Mouse (Mus musculus): ENCODE results near the gene D630045J12Rik. TPM values are rescaled to one million over a fixed set of nuclear protein-coding genes. Genes with fewer than 3 reads are reported as not detected.

D630045J12Rik gene
- total and polyA plus RNA-seq, 3 experiments = 2.5 to 6.2 TPM; not detected in 1

- TF ChIP-seq CHD2 (IDR thresholded peaks at IDR 0.05; ENCODE audit: low read length) (no peak), NELFE (IDR thresholded peaks at IDR 0.05; ENCODE audit: low read depth, low read length) (no peak), KAT2A (conservative IDR thresholded peaks at IDR 0.05; ENCODE audit: low read depth, low read length) (no peak), CHD1 (IDR thresholded peaks at IDR 0.05; ENCODE audit: low read depth, low read length) (no peak), TCF12 (IDR thresholded peaks at IDR 0.05; ENCODE audit: low read depth, low read length) (no peak), GABPA (IDR thresholded peaks at IDR 0.05; ENCODE audit: low read depth, low read length) (no peak), TAL1 (IDR thresholded peaks at IDR 0.05; ENCODE audit: low read length) (no peak), UBTF (IDR thresholded peaks at IDR 0.05; ENCODE audit: borderline replicate concordance, insufficient read depth, low read depth, low read length) (no peak), ZC3H11A (IDR thresholded peaks at IDR 0.05; ENCODE audit: low read depth, low read length) (no peak), BHLHE40 (IDR thresholded peaks at IDR 0.05; ENCODE audit: borderline replicate concordance, low read depth, low read length) (no peak), MEF2A (IDR thresholded peaks at IDR 0.05; ENCODE audit: extremely low read depth, insufficient replicate concordance, low read depth, low read length, poor library complexity, severe bottlenecking) (no peak), HCFC1 (IDR thresholded peaks at IDR 0.05; ENCODE audit: low read depth, low read length) (no peak), RAD21 (IDR thresholded peaks at IDR 0.05; ENCODE audit: low read depth, low read length) (no peak), POLR2AphosphoS2 (IDR thresholded peaks at IDR 0.05; ENCODE audit: low read length) (no peak), MAX (IDR thresholded peaks at IDR 0.05; ENCODE audit: low read length) (no peak), MAFK (IDR thresholded peaks at IDR 0.05; ENCODE audit: borderline replicate concordance, low read depth, low read length) (no peak), USF2 (IDR thresholded peaks at IDR 0.05; ENCODE audit: borderline replicate concordance in 1 of 2, insufficient read depth in 1 of 2, low read depth in 1 of 2, low read length in 2 of 2) (no peak), ZKSCAN1 (IDR thresholded peaks at IDR 0.05; ENCODE audit: low read depth, low read length) (no peak)
- no peaks in the 10 kb centered on the region for H3K9me3 ChIP-seq (replicated peaks; ENCODE audit: insufficient read depth, low read length)
These were observed 113.4 kb downstream of the D630045J12Rik start for GRCm38 (mm10) chr6:38140402-38140801.

GRCm38 (mm10) chr6:38139086-38139485 lies 114.7 kb downstream of the D630045J12Rik start:
- Histone ChIP-seq H3K27ac (ENCODE audit: control insufficient read depth, low read depth, low read length) (no peak overlapping the region), H3K9ac (ENCODE audit: control insufficient read depth, low read depth, low read length, poor library complexity, severe bottlenecking) (no peak overlapping the region), H3K27me3 (ENCODE audit: control insufficient read depth in 1 of 2, insufficient read depth in 2 of 2, low read length in 2 of 2) (no peaks in the 10 kb centered on the region), H3K79me2 (ENCODE audit: control insufficient read depth, insufficient read depth, low read length, poor library complexity) (no peaks in the 10 kb centered on the region), H3K4me1 (ENCODE audit: control insufficient read depth in 1 of 2, insufficient read depth in 2 of 2, low read length in 2 of 2) (no peaks in the 10 kb centered on the region), H3K9me3 (replicated peaks; ENCODE audit: insufficient read depth, low read length) (no peaks in the 10 kb centered on the region), H3K36me3 (ENCODE audit: control insufficient read depth in 1 of 2, insufficient read depth in 2 of 2, low read length in 2 of 2) (no peaks in the 10 kb centered on the region), H3K4me3 (ENCODE audit: control insufficient read depth in 1 of 2, insufficient read depth in 1 of 2, low read depth in 2 of 2, low read length in 2 of 2) (no peak overlapping the region)
- TF ChIP-seq HCFC1 (IDR thresholded peaks at IDR 0.05; ENCODE audit: low read depth, low read length) = no peak
- TF ChIP-seq POLR2AphosphoS2 (IDR thresholded peaks at IDR 0.05; ENCODE audit: low read length) = no peak
- TF ChIP-seq GATA1 (IDR thresholded peaks at IDR 0.05; ENCODE audit: low read depth, low read length) = no peak
- TF ChIP-seq EP300 (IDR thresholded peaks at IDR 0.05; ENCODE audit: low read depth in 1 of 2, low read length in 2 of 2) = no peak
- TF ChIP-seq ZMIZ1 (IDR thresholded peaks at IDR 0.05; ENCODE audit: low read depth, low read length) = no peak
- no peak for TF ChIP-seq JUND (IDR thresholded peaks at IDR 0.05; ENCODE audit: low read depth, low read length)
- no peak for DNase-seq (ENCODE audit: low read depth, low spot score)

More at GRCm38 (mm10) chr6:38140402-38140801, 113.4 kb downstream of the D630045J12Rik start:
- no peak overlapping the region for H3K4me3 ChIP-seq (ENCODE audit: control insufficient read depth in 1 of 2, insufficient read depth in 1 of 2, low read depth in 2 of 2, low read length in 2 of 2)
- H3K27me3 ChIP-seq (ENCODE audit: control insufficient read depth in 1 of 2, insufficient read depth in 2 of 2, low read length in 2 of 2) = no peaks in the 10 kb centered on the region
- H3K9ac ChIP-seq (ENCODE audit: control insufficient read depth, low read depth, low read length, poor library complexity, severe bottlenecking) = no peak overlapping the region
- H3K79me2 ChIP-seq (ENCODE audit: control insufficient read depth, insufficient read depth, low read length, poor library complexity) = no peaks in the 10 kb centered on the region
- no peaks in the 10 kb centered on the region for H3K36me3 ChIP-seq (ENCODE audit: control insufficient read depth in 1 of 2, insufficient read depth in 2 of 2, low read length in 2 of 2)
- no peak for DNase-seq (ENCODE audit: low read depth, low spot score)
- no peaks in the 10 kb centered on the region for H3K4me1 ChIP-seq (ENCODE audit: control insufficient read depth in 1 of 2, insufficient read depth in 2 of 2, low read length in 2 of 2)
- no peak overlapping the region for H3K27ac ChIP-seq (ENCODE audit: control insufficient read depth, low read depth, low read length)
